Mouse (Mus musculus) olfactory bulb, adult 2 months (tissue): ENCODE results near the gene Gm16181. TPM values are rescaled to one million over a fixed set of nuclear protein-coding genes. Genes with fewer than 3 reads are reported as not detected.

Source experiments
- H3K27ac ChIP-seq: fragments of 200-500 bp; 2 replicates; pipeline ENCODE4 v1.5.1; 2012; ENCODE audit warnings: low read depth, low read length; ENCODE audit not compliant: insufficient read depth
- H3K4me1 ChIP-seq: fragments of 200-500 bp; 2 replicates; pipeline ENCODE4 v1.6.1; 2012; ENCODE audit warnings: low read length; ENCODE audit not compliant: control insufficient read depth, insufficient read depth
- H3K4me3 ChIP-seq: fragments of 200-500 bp; 2 replicates; pipeline ENCODE4 v1.5.1; 2012; ENCODE audit warnings: mild to moderate bottlenecking, low read depth, low read length, moderate library complexity; ENCODE audit not compliant: insufficient read depth
- CTCF ChIP-seq: fragments of 200-500 bp; IDR thresholded peaks from 2 replicates; pipeline ENCODE4 v1.5.1; 2012; ENCODE audit warnings: low read depth, mild to moderate bottlenecking, low read length, moderate library complexity; ENCODE audit not compliant: insufficient read depth
- POLR2A ChIP-seq: fragments of 200-500 bp; IDR thresholded peaks from 2 replicates; pipeline ENCODE4 v1.6.1; 2012; ENCODE audit warnings: mild to moderate bottlenecking, low read depth, low read length, moderate library complexity; ENCODE audit not compliant: insufficient read depth
- WGBS: fragments of 180-500 bp; shearing (Covaris S2); methylation state at CpG from one replicate; pipeline ENCODE4 v1.1.7; 2018; 5-methylcytosine and 5-hydroxymethylcytosine counted together
- polyA plus RNA-seq: library from polyadenylated mRNA; stranded (reverse); fragments of >200 nt; gene quantifications from 2 replicates; pipeline ENCODE4 v1.2.4, GENCODE M21; 2012; ENCODE audit warnings: low replicate concordance; ENCODE audit not compliant: missing spikeins, insufficient read depth, insufficient read length

The Gm16181 gene
- polyA plus RNA-seq, 1 experiment: not detected

GRCm38 (mm10) chr17:35257824-35258491 is 37.3 kb downstream of the Gm16181 start:
- Histone ChIP-seq H3K4me3 (peak overlapping the region; percentile 26), H3K4me1 (no peaks in the 10 kb centered on the region), H3K27ac (no peak overlapping the region)
- 4% methylated on average over 17 of the region's 17 CpGs for WGBS
- TF ChIP-seq POLR2A (no peak), CTCF (peak; percentile 48; the same call in 1 of the 2 replicates)

- TF ChIP-seq CTCF (no peak), POLR2A (no peak)
- 67% methylated on average over 14 of the region's 14 CpGs for WGBS
- Histone ChIP-seq H3K4me3 (no peak overlapping the region), H3K4me1 (peaks cover 3% of the 10 kb centered on the region; the same call in 1 of the 2 replicates), H3K27ac (no peak overlapping the region)
Observed at GRCm38 (mm10) chr17:35258492-35259478, 38.2 kb downstream of the Gm16181 start.

- H3K4me1 ChIP-seq: peaks cover 6% of the 10 kb centered on the region; the same call in 1 of the 2 replicates
- H3K4me3 ChIP-seq: no peak overlapping the region
- TF ChIP-seq POLR2A (no peak), CTCF (no peak)
- 57% methylated on average over 4 of the region's 4 CpGs for WGBS
- no peak overlapping the region for H3K27ac ChIP-seq
Observed at GRCm38 (mm10) chr17:35259621-35260020, 39.0 kb downstream of the Gm16181 start.

- WGBS: 79% methylated on average over 13 of the region's 13 CpGs
- Histone ChIP-seq H3K27ac (no peak overlapping the region), H3K4me3 (no peak overlapping the region), H3K4me1 (peaks cover 6% of the 10 kb centered on the region; the same call in 1 of the 2 replicates)
- TF ChIP-seq CTCF (no peak), POLR2A (no peak)
Observed at GRCm38 (mm10) chr17:35261651-35262050, 41.0 kb downstream of the Gm16181 start.

- WGBS: 2% methylated on average over 73 of the region's 73 CpGs
- H3K4me3 ChIP-seq: peak within 1 kb of the TSS; percentile 72
- no peak within 1 kb of the TSS for H3K27ac ChIP-seq
- TF ChIP-seq CTCF (no peak), POLR2A (peak; percentile 82)
- peaks cover 6% of the 10 kb centered on the region; the same call in 1 of the 2 replicates for H3K4me1 ChIP-seq
Observed at GRCm38 (mm10) chr17:35262664-35263522, 42.3 kb downstream of the Gm16181 start, which contains the start of gene H2-D1. H2-D1 (plus strand) TSS chr17:35262730.

DNA sequence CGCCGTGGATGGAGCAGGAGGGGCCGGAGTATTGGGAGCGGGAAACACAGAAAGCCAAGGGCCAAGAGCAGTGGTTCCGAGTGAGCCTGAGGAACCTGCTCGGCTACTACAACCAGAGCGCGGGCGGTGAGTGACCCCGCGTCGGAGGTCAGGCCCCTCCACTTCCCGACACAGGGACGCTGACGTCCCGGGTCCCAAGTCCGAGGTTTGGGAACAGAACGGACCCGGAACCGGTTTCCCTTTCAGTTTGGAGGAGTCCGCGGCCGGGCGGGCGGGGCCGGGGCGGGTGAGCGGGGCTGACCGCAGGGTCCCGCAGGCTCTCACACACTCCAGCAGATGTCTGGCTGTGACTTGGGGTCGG is 42.9 kb downstream of the Gm16181 start:
- no peak for TF ChIP-seq CTCF
- no peak for TF ChIP-seq POLR2A
- Histone ChIP-seq H3K4me1 (peaks cover 6% of the 10 kb centered on the region; the same call in 1 of the 2 replicates), H3K27ac (no peak overlapping the region), H3K4me3 (peak overlapping the region; percentile 72)
- WGBS: under 1% methylated on average over 31 of the region's 31 CpGs

DNA sequence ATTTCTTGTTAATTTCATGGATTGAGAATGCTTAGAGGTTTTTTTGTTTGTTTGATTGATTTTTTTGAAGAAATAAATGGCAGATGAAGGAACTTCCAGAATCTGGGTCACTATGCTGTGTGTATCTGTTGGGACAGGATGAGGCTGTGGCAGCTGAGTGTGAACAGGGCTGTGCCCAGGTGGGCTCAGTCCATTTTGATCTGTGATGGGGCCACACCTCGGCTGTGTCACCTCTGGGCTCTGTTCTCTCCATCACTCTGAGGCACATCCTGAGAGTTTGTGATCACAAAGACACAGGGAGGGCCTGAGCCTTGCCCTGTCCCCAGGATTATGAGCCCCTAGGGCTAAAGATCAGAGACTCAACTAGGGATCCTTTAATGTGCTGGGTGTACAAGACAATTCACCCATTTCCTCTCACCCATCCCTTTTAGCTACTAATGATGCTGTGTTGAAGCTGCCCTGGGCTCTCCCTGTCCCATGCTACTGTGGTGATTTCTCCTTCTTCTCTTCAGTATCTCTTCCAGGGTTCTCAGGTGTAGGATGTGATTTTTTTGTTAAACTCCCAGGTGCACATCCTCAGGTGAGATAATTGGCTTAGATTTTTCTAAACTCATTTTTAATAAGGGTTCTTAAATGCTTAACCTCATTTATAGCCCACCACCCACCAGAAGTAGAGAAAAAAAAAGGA is 46.9 kb downstream of the Gm16181 start:
- TF ChIP-seq POLR2A: no peak
- WGBS: 90% methylated on average over 1 of the region's 1 CpGs
- Histone ChIP-seq H3K27ac (no peak overlapping the region), H3K4me1 (peaks cover 6% of the 10 kb centered on the region; the same call in 1 of the 2 replicates), H3K4me3 (no peak overlapping the region)
